Mouse (Mus musculus): ENCODE measurements around the gene Sgf29.

Gene Sgf29

GRCm38 (mm10) chr7:126649231-126650051 lies at the start of gene Sgf29:
Gene Sgf29 (plus strand): TSS chr7:126649309.
- peak; percentile 92 to 95 for DNase-seq (ENCODE audit: low spot score in 2 of 2)

GRCm38 (mm10) chr7:126601896-126602295 lies 47.2 kb upstream of the Sgf29 start:
- no peak for DNase-seq (ENCODE audit: low spot score in 2 of 2)

DNA sequence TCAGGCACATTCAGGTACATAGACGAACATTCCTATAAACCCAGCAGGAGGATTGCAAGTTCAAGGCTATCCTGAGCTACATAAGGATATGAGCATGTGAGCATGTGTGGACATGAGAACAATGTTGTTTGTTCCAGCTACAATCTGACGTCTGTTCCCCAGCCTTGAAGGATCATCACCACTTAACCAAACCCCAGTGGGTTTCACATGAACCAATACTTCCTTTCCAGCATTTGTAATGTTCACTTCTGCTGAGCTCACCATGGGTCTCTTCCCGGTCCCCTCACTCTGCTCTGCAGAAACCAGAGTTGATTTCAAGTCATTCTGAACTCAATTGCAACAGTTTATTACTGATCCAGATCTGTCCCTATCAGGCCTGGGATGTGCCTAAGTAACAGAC lies 46.5 kb upstream of the Sgf29 start:
- DNase-seq (ENCODE audit: low spot score in 2 of 2), result no peak

GRCm38 (mm10) chr7:126606611-126607010 lies 42.5 kb upstream of the Sgf29 start:
- no peak for DNase-seq (ENCODE audit: low spot score in 2 of 2)

- DNase-seq (ENCODE audit: low spot score in 2 of 2), result no peak
Observed at GRCm38 (mm10) chr7:126607064-126607463, 42.0 kb upstream of the Sgf29 start.

GRCm38 (mm10) chr7:126607796-126608195 lies 41.3 kb upstream of the Sgf29 start:
- DNase-seq (ENCODE audit: low spot score in 2 of 2), result no peak

DNA sequence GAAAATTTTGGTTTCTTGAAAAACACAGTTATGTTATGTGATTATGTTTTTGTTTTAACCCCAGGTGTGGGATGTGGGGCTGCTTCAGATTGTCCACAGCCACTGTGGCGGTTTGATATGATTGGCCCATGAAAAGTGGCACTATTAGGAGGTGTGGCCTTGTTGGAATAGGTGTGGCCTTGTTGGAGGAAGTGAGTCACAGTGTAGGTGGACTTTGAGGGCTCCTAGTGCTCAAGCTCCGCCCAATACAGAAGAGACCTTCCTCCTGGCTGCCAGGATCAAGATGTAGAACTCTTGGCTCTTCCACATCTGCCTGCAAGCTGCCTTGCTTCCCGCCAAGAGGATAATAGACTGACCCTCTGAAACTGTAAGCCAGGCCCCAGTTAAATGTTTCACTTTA lies 36.4 kb upstream of the Sgf29 start:
- DNase-seq (ENCODE audit: low spot score in 2 of 2), result no peak

DNA sequence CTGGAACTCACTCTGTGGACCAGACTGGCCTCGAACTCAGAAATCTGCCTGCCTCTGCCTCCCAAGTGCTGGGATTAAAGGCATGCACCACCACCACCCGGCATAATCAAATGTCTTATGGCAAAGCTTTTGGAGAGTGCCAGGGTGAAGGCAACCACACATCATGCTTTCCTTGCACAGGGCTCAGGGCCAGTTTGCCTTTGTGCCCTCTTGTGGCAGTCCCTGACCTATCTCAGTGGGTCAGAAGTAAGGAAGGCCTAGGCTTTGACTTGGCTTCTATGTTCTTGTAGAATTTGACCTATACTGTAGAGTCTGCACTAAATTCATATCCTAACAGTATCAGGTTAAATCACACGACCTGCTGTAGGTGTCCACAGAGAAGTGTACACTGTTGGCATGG lies 32.4 kb upstream of the Sgf29 start:
- DNase-seq (ENCODE audit: low spot score in 2 of 2), result no peak

GRCm38 (mm10) chr7:126619559-126620275 lies 29.4 kb upstream of the Sgf29 start:
- no peak for DNase-seq (ENCODE audit: low spot score in 2 of 2)

GRCm38 (mm10) chr7:126621452-126622359 lies 27.4 kb upstream of the Sgf29 start:
- no peak for DNase-seq (ENCODE audit: low spot score in 2 of 2)

DNA sequence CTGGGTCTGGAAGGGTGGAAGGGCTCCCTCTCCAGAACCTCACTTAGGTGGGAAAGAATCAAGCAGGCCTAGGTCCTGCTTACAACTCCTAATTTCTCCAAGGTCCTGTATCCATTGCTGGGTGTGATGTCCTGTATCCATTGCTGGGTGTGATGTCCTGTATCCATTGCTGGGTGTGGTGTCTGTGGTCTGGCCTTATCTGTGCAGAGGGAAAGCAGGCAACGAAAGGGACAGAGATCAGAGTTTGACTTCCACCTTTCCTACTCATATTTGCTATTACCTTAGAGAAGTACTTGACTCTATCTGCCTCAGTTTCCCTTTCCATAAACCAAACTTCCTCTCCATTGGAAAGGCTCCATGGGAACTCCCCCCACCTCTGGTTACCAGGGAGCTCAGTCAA lies 25.7 kb upstream of the Sgf29 start:
- DNase-seq (ENCODE audit: low spot score in 2 of 2), result no peak

DNA sequence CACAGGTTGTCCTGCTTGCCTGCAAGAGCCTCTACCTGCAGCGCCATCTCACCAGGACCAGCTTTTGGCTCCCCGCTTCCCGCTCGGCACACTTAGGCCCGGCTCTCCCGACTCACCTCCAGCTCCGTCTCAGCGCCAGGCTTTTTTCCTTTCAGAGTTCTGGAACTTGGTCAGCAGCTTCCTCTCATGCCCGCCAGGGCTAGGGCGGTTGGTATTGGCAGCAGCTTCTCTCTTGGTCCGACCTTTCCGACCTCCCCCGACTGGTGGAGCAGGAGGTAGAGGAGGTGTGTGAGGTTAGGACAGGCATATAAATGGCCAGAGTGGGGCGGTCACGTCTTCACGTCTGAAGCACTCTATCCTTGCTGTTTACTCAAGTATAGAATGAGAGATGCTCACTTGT lies 24.3 kb upstream of the Sgf29 start:
- DNase-seq (ENCODE audit: low spot score in 2 of 2), result no peak

DNA sequence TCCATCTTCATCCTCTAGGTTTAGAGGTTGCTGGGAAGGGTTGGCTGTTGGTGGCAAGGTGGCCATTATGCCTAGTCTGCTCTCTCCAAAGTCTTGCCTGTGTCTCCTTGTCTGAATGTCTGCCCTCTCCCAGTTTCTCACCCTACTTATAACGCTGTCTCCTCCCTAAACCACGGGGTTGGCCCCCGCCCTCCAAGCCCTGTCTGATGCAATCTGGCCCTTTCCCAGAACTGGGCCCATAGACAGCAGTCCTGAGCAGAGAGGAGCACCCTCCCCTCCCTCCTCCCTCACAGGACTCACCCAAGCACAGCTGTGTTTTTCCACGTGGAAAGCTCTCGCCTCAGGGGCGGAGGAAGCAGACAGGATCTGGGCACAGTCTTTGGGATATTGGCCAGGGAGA lies 23.7 kb upstream of the Sgf29 start:
- DNase-seq (ENCODE audit: low spot score in 2 of 2), result peak in 1 of 2 experiments; percentile 27

DNA sequence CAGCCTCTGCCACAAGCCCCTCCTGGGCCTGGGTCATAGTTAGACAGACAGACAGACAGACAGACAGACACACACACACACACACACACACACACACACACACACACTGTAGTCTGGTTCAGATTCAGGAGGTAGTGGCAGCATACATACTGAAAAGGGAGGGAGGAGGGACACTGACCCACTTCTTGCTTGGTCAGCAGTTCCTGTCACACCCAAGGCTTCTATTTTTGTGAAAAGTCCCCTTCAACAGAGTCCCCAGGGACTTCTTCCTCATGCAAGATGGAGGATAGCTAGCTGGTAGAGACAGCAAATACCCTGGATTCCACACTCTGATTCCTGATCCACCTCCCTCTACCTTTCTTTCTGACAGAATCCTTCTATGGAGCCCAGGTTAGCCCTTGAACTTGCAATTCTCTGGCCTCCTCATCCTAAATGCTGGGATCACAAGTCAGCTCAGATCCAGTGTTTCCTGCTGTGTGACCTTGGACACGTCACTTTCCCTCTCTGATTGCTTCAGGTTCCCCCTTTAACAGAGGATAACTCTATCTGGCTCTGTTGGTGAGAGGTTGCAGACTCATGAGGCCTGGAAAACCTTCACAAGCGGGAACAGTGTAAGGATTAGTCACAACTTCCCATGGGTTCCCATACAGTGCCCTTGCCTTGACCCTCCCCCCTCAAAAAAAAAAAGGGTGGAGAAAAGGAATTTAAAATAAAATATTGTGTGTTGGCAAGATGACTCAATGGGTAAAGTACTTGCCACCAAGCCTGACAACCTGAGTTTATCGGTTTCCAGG lies 23.1 kb upstream of the Sgf29 start:
- DNase-seq (ENCODE audit: low spot score in 2 of 2), result no peak

- DNase-seq (ENCODE audit: low spot score in 2 of 2), result no peak
Observed at GRCm38 (mm10) chr7:126628111-126628510, 21.0 kb upstream of the Sgf29 start.

GRCm38 (mm10) chr7:126629915-126630314 lies 19.2 kb upstream of the Sgf29 start:
- no peak for DNase-seq (ENCODE audit: low spot score in 2 of 2)

GRCm38 (mm10) chr7:126630824-126631518 lies 18.1 kb upstream of the Sgf29 start, which contains the start of gene Nupr1:
Gene Nupr1 (minus strand): TSS chr7:126630861.
- no peak for DNase-seq (ENCODE audit: low spot score in 2 of 2)

- DNase-seq (ENCODE audit: low spot score in 2 of 2), result no peak
Observed at GRCm38 (mm10) chr7:126632478-126632877, 16.6 kb upstream of the Sgf29 start.

- DNase-seq (ENCODE audit: low spot score in 2 of 2), result no peak
Observed at GRCm38 (mm10) chr7:126635375-126635774, 13.7 kb upstream of the Sgf29 start.

DNA sequence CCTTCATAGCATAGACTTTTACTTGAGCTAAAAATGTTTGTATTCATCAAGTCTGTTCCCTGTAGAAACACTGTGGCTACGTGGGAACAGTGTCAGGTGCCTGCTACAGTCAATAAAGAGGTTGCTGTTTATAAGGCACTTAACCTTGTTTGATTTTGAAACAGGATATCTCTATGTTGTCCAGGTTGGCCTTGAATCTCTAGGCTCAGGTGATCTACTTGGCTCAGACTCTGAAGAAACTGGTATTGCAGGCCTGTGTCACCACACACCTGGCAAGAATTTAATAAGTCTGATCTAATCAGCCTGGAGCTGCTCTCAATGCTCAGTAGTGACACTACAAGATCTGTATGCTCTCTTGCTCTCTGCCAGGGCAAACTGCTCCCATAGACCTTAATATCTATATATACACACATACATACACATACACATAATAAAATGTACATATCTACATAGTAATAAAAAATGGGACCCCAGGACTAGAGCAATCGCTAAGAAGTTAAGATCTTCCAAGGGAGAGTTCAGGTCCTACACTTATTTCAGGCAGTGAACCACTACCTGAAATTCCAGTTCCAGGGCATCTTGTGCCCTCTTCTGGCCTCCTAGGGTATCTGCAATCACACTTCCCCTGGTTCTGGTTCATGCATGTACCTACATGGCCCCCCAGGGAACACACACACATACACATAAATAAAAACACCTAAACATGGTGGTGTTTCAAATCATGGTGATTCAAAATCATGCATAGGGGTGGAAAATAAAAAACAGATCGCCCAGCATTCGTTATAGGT lies 12.2 kb upstream of the Sgf29 start:
- DNase-seq (ENCODE audit: low spot score in 2 of 2), result peak in 1 of 2 experiments; percentile 48

Measured in spleen, postnatal 10 days (tissue).